Mouse (Mus musculus) intestine, postnatal 0 days (tissue): ENCODE results near the gene Ankrd13c. TPM values are rescaled to one million over a fixed set of nuclear protein-coding genes. Genes with fewer than 3 reads are reported as not detected.

ENCODE experiments used
- ATAC-seq: fragments of 200-750 bp; cut with Nextera tagmentation; 2 replicates; pipeline ENCODE4 v1.8.0; 2017; ENCODE audit warnings: mild to moderate bottlenecking, moderate TSS enrichment, moderate library complexity
- H3K27ac ChIP-seq: fragments of 300-500 bp; sonication (generic); 2 replicates; pipeline ENCODE4 v1.5.1; 2014; ENCODE audit warnings: mild to moderate bottlenecking, low read depth, low read length, moderate library complexity
- H3K27me3 ChIP-seq: fragments of 300-500 bp; sonication (generic); replicated peaks from 2 replicates; pipeline ENCODE4 v1.6.1; 2014; ENCODE audit warnings: low read length, mixed read lengths; ENCODE audit not compliant: control insufficient read depth, insufficient read depth
- H3K36me3 ChIP-seq: fragments of 300-500 bp; sonication (generic); 2 replicates; pipeline ENCODE4 v1.6.1; 2014; ENCODE audit warnings: mild to moderate bottlenecking, moderate library complexity; ENCODE audit not compliant: control insufficient read depth, insufficient read depth
- H3K4me1 ChIP-seq: fragments of 300-500 bp; sonication (generic); replicated peaks from 2 replicates; pipeline ENCODE4 v1.6.1; 2014; ENCODE audit warnings: antibody characterized with exemption, low read length, mixed read lengths; ENCODE audit not compliant: control insufficient read depth, insufficient read depth
- H3K4me2 ChIP-seq: fragments of 300-500 bp; sonication (generic); replicated peaks from 2 replicates; pipeline ENCODE4 v1.6.1; 2014; ENCODE audit warnings: low read depth, mild to moderate bottlenecking, moderate library complexity
- H3K4me3 ChIP-seq: fragments of 300-500 bp; sonication (generic); 2 replicates; pipeline ENCODE4 v1.5.1; 2014; ENCODE audit warnings: low read depth, low read length
- H3K9ac ChIP-seq: fragments of 300-500 bp; sonication (generic); 2 replicates; pipeline ENCODE4 v1.6.1; 2014; ENCODE audit warnings: mild to moderate bottlenecking, low read depth, low read length
- H3K9me3 ChIP-seq: fragments of 300-500 bp; sonication (generic); 2 replicates; pipeline ENCODE4 v1.6.1; 2016; ENCODE audit warnings: mixed run types; ENCODE audit not compliant: control insufficient read depth
- CTCF ChIP-seq: sonication (generic); IDR thresholded peaks from 2 replicates; pipeline ENCODE4 v1.5.1; 2016; ENCODE audit warnings: low read depth, mild to moderate bottlenecking, control low read depth, antibody characterized with exemption, moderate library complexity
- WGBS: fragments of 180-500 bp; shearing (Covaris S2); extraction: QIAGEN DNeasy Blood & Tissue Kit; methylation state at CpG from one replicate; pipeline ENCODE4 v1.1.7; 2014; 5-methylcytosine and 5-hydroxymethylcytosine counted together
- polyA plus RNA-seq: library from polyadenylated mRNA; unstranded; fragments of >200 nt; fragmentation: Nextera tagmentation; extraction: Ambion mirVana; gene quantifications from 2 replicates; pipeline ENCODE4 v1.2.1, GENCODE M21; 2015

Ankrd13c gene
- polyA plus RNA-seq, 1 experiment from 2014 or later, result 25.2 TPM

DNA sequence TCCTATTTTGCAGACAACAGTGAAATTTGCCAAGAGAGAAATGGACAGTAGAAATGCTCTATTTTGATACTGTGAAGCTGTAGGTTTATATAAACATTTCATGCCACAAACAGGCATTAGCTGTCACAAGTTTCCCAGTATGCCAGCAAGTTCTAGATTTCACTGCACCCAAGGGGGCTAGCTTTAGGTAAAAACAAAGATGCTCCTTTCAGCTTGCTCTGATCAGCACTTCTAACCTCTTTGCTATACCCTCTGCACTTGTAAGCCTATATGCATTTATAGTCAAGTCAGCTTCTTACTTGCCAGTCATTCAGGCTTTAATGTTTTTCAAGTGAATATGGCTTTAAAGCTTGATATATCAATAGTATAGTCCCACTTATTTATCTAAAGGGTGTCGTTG is 61.6 kb downstream of the Ankrd13c start:
- ATAC-seq, result no peak
- Histone ChIP-seq H3K4me1 (no peaks in the 10 kb centered on the region), H3K36me3 (peaks cover 47% of the 10 kb centered on the region), H3K9me3 (no peaks in the 10 kb centered on the region), H3K9ac (no peak overlapping the region), H3K27me3 (no peaks in the 10 kb centered on the region), H3K27ac (no peak overlapping the region), H3K4me2 (no peak overlapping the region), H3K4me3 (no peak overlapping the region)
- 51% methylated on average over 1 of the region's 1 CpGs for WGBS
- no peak for TF ChIP-seq CTCF

DNA sequence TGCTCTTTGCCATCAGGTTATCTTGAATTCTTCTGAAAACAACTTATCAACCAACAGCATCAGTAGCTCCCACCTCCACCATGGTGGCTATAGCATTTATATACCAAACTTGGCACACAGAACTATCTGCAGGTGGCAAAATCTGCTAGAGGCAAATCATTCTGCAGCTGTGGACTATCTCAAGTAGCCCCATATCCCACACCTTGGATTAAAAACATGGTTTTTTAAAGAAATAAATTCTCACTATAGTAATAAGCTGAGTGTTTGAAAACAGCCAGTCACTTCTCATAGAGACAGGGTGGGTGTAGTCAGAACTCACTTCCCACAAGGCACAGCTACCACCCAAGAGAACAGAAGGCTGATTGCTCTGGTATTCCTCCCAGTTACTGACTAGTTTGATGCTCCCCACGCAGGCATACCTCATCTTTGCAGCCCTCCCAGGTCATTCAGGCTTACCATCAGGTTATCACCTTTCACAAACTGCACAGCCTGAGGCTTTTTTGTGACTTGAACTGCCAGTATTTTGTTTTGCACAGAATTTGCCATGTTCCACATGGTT is 62.8 kb downstream of the Ankrd13c start:
- no peaks in the 10 kb centered on the region for H3K27me3 ChIP-seq
- ATAC-seq, result no peak
- no peak overlapping the region for H3K27ac ChIP-seq
- no peak for TF ChIP-seq CTCF
- 48% methylated on average over 1 of the region's 1 CpGs for WGBS
- no peak overlapping the region for H3K4me2 ChIP-seq
- H3K9me3 ChIP-seq, result no peaks in the 10 kb centered on the region
- H3K36me3 ChIP-seq, result peaks cover 48% of the 10 kb centered on the region
- H3K9ac ChIP-seq, result no peak overlapping the region
- H3K4me3 ChIP-seq, result no peak overlapping the region
- no peaks in the 10 kb centered on the region for H3K4me1 ChIP-seq

GRCm38 (mm10) chr3:158031371-158031925 is 84.4 kb downstream of the Ankrd13c start:
- Histone ChIP-seq H3K9ac (peak overlapping the region; percentile 94), H3K4me1 (no peaks in the 10 kb centered on the region), H3K27ac (peak overlapping the region; percentile 98), H3K9me3 (no peaks in the 10 kb centered on the region), H3K36me3 (no peaks in the 10 kb centered on the region), H3K4me3 (peak overlapping the region; percentile 82), H3K27me3 (no peaks in the 10 kb centered on the region), H3K4me2 (peak overlapping the region; percentile 87)
- under 1% methylated on average over 61 of the region's 61 CpGs for WGBS
- peak; percentile 91 for ATAC-seq
- peak; percentile 37 for TF ChIP-seq CTCF

DNA sequence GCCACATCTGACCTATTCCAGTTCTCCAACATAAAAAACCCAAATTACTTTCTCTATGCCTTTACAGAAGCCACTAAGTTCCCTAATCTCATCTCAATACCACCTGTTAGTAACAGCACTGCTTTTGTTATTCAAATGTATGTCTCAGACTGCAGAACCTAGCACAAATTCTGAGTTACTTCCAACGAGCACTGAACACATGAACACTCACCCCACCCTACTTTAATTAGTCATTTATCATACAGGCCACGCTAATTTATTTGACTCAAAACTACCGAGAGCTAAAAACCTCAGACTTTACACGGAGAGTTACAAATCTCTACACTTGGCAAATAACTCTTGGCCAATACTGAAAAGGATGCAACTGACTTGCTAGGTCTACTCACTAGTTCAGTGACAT is 85.1 kb downstream of the Ankrd13c start:
- Histone ChIP-seq H3K36me3 (no peaks in the 10 kb centered on the region), H3K4me3 (peak overlapping the region; percentile 82), H3K9me3 (no peaks in the 10 kb centered on the region), H3K4me2 (peak overlapping the region; percentile 87), H3K27me3 (no peaks in the 10 kb centered on the region), H3K9ac (peak overlapping the region; percentile 94), H3K4me1 (no peaks in the 10 kb centered on the region), H3K27ac (peak overlapping the region; percentile 98)
- TF ChIP-seq CTCF, result no peak
- no peak for ATAC-seq
- WGBS, result 1% methylated on average over 4 of the region's 4 CpGs

DNA sequence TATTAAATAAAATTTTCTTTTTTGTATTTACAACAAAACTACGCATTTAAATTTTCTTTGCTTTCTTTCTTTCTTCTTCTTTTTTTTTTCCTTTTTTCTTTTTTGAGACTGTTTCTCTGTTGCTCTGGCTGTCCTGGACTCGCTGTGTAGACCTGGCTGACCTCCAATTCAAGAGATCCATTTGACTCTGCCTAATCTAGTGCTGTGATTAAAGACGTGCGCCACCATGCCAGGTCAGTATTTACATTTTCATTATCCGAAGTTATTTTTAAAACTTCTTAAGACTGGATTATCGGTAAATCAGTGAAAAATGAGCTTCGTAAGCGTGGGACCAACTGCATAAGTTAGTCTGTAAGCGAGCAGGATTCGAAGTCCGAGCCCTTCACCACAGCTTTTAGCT is 88.8 kb downstream of the Ankrd13c start:
- peak overlapping the region; percentile 94 for H3K4me3 ChIP-seq
- no peaks in the 10 kb centered on the region for H3K9me3 ChIP-seq
- no peak for TF ChIP-seq CTCF
- H3K9ac ChIP-seq, result peak overlapping the region; percentile 61
- H3K4me1 ChIP-seq, result no peaks in the 10 kb centered on the region
- ATAC-seq, result no peak
- WGBS, result 2% methylated on average over 11 of the region's 11 CpGs
- no peaks in the 10 kb centered on the region for H3K36me3 ChIP-seq
- H3K4me2 ChIP-seq, result peak overlapping the region; percentile 66
- no peaks in the 10 kb centered on the region for H3K27me3 ChIP-seq
- peak overlapping the region; percentile 92 for H3K27ac ChIP-seq

- Histone ChIP-seq H3K4me1 (no peaks in the 10 kb centered on the region), H3K4me3 (peak within 1 kb of the TSS; percentile 94), H3K4me2 (peak within 1 kb of the TSS; percentile 66), H3K9ac (peak within 1 kb of the TSS; percentile 61), H3K27ac (peak within 1 kb of the TSS; percentile 92), H3K36me3 (no peaks in the 10 kb centered on the region), H3K9me3 (no peaks in the 10 kb centered on the region), H3K27me3 (no peaks in the 10 kb centered on the region)
- ATAC-seq, result peak; percentile 98
- TF ChIP-seq CTCF, result no peak
- under 1% methylated on average over 55 of the region's 55 CpGs for WGBS
Measured at GRCm38 (mm10) chr3:158036329-158036988, 89.4 kb downstream of the Ankrd13c start, which contains the start of the genes Srsf11 and Lrrc40. TSS of gene Srsf11 (minus strand) at chr3:158036639. TSS of gene Lrrc40 (plus strand) at chr3:158036662.
